Mouse (Mus musculus): ENCODE data around the gene 1810046K07Rik. TPM values are rescaled to one million over a fixed set of nuclear protein-coding genes. Genes with fewer than 3 reads are reported as not detected.

1810046K07Rik gene
- polyA plus RNA-seq, 1 experiment from 2014 or later, result 0.15 TPM

DNA sequence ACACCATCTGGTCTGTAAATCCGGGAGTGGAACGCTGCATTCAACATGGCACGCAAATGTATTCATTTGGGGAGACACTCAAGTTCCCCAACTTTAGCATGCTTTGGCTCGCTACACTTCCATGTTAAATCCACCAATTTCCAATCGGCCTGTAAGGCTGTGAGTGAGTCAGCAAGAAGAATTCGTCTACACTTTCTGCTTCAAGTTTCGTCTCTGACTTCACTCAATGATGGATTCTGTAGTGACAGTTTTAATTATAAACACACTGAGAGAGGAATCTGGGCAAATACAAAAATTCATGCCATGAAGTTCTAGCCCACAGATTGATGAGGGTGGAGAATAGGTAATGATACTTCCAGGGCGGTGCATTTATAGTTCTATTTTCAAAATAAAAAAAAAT is 35.2 kb downstream of the 1810046K07Rik start:
- no peak overlapping the region for H3K9ac ChIP-seq
- H3K4me2 ChIP-seq, result no peak overlapping the region
- no peak overlapping the region for H3K27ac ChIP-seq
- H3K4me1 ChIP-seq, result 0 out of 2 replicates have a peak, but pooled peaks cover 8% of the 10 kb centered on the region
- H3K36me3 ChIP-seq, result no peaks in the 10 kb centered on the region
- H3K27me3 ChIP-seq, result no peaks in the 10 kb centered on the region
- H3K4me3 ChIP-seq, result no peak overlapping the region
- no peaks in the 10 kb centered on the region for H3K9me3 ChIP-seq
- 63% methylated on average over 8 of the region's 8 CpGs for WGBS
- ATAC-seq (ENCODE audit: borderline replicate concordance, extremely low read depth, low FRiP score, low TSS enrichment), result no peak

DNA sequence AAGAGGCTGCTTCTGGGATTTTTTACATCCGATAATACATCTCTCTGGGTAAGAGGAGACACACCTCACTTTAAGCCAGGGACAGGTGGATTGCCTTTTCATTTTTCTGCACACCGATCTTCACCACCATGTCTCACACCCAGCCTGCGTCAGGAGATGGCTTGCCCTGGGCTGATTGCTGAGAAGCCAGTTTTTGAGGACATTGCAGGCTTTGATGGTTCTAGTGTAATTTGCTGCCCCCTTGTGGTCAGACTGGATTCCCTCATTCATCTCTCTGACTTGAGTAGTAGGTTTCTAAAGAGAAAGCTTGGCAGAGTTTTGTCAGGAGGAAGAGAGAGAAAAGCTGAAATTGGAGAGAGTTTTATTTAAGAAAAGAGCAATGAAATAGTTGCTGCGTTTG is 36.0 kb downstream of the 1810046K07Rik start:
- H3K36me3 ChIP-seq, result no peaks in the 10 kb centered on the region
- no peak overlapping the region for H3K4me3 ChIP-seq
- ATAC-seq (ENCODE audit: borderline replicate concordance, extremely low read depth, low FRiP score, low TSS enrichment), result peak; percentile 76; the same call in 1 of the 2 replicates
- WGBS, result 28% methylated on average over 4 of the region's 4 CpGs
- 0 out of 2 replicates have a peak, but pooled peaks cover 8% of the 10 kb centered on the region for H3K4me1 ChIP-seq
- no peak overlapping the region for H3K27ac ChIP-seq
- H3K4me2 ChIP-seq, result no peak overlapping the region
- no peaks in the 10 kb centered on the region for H3K27me3 ChIP-seq
- no peak overlapping the region for H3K9ac ChIP-seq
- H3K9me3 ChIP-seq, result no peaks in the 10 kb centered on the region

DNA sequence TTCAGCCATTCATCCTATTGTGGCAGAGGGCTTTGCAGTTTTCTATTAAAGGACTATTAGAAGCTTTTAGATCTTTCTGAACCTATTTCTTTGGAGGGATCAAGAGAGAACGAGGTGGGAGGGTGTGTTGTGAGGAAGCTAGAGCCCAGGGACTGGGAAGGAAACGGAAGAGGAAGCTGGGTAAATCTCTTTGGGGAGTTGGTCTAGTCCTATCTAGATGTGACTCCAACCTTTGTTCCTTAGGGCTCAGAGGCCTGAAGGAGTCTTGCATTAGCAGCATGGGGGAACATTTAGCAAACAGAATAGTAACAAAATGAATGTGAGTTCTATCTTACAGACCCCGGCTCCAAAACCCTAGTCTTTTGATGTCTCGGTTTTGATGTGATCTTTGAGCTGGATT is 37.7 kb downstream of the 1810046K07Rik start:
- Histone ChIP-seq H3K27ac (no peak overlapping the region), H3K4me3 (no peak overlapping the region), H3K9me3 (no peaks in the 10 kb centered on the region), H3K27me3 (no peaks in the 10 kb centered on the region), H3K4me2 (no peak overlapping the region), H3K36me3 (no peaks in the 10 kb centered on the region), H3K9ac (no peak overlapping the region), H3K4me1 (peaks cover 13% of the 10 kb centered on the region)
- no peak for ATAC-seq (ENCODE audit: borderline replicate concordance, extremely low read depth, low FRiP score, low TSS enrichment)
- 75% methylated on average over 4 of the region's 4 CpGs for WGBS

DNA sequence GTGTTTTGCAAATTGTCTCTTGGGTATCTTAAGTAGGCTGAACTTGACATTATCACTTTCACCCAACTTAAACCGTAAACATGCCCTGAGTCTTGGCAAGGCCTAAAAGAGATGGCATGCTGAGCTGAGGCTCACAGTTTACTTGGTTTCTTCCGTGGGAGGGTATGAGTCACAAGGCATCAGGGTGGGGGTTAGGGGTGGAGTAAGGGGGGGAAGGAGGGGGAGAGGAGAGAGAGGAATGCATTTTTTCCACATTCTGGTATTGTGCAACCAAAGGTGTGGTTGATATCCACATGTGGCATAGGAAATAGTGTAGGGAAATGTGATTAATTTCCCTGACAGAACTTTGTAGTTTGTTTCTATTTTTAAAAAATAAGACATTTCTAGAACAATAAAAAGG is 42.6 kb downstream of the 1810046K07Rik start:
- no peak overlapping the region for H3K4me3 ChIP-seq
- H3K27me3 ChIP-seq, result no peaks in the 10 kb centered on the region; the same call in 1 of the 2 replicates
- no peaks in the 10 kb centered on the region for H3K9me3 ChIP-seq
- H3K4me2 ChIP-seq, result no peak overlapping the region
- 14% methylated on average over 2 of the region's 2 CpGs for WGBS
- peak; percentile 77; the same call in 1 of the 2 replicates for ATAC-seq (ENCODE audit: borderline replicate concordance, extremely low read depth, low FRiP score, low TSS enrichment)
- no peak overlapping the region for H3K9ac ChIP-seq
- H3K36me3 ChIP-seq, result no peaks in the 10 kb centered on the region
- no peak overlapping the region for H3K27ac ChIP-seq
- H3K4me1 ChIP-seq, result peaks cover 11% of the 10 kb centered on the region

DNA sequence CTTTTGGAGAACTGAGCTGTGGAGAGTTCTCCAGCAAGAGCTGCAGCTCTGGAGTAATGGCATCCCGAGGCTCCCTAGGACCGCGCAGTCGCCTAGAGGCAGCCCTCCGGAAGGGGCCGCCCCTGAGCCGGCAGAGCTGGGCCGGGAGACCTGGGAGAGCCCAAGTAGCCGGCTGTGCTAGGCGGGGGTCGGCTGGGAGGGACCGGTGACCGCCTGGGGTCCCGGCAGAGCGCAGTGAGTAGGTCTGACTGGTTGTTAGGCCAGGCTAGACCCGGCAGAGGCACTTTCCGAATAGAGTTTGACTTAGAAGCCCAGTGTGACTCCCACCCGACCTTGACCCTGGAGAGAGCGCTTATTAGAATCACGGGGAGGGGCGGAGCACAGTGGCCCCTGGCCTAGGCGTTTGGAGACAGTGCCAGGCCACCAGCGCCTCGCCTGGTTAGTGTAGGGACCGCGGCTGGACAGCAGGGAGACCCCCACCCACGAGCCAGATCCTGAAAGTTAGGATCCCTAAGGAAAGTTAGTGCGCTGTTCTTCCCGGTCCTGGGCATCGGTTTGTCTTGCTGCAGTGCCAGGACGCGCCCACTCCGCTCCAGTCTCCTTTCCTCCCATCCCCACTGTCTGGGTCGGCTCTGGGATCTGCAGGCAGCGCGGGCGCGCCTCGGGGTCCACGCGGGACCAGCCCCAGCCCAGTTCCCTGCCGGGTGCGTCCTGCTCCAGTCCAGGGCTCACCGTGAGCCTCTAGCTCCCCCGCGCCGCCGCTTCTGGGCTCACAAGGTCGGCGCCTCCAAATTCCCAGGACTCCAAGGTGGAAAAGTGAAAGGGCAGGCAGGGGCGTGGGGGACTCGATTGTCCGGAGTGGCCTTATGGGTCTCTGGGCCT is 50.0 kb downstream of the 1810046K07Rik start, which contains the start of gene Colca2:
TSS of gene Colca2 (minus strand) at position 70 of the 882 bp plus-strand sequence.
- Histone ChIP-seq H3K36me3 (no peaks in the 10 kb centered on the region), H3K27me3 (peaks cover 5% of the 10 kb centered on the region; the same call in 1 of the 2 replicates), H3K4me2 (peak within 1 kb of the TSS; percentile 86), H3K27ac (peak within 1 kb of the TSS; percentile 87), H3K9me3 (no peaks in the 10 kb centered on the region), H3K9ac (peak within 1 kb of the TSS; percentile 56), H3K4me1 (peaks cover 30% of the 10 kb centered on the region), H3K4me3 (peak within 1 kb of the TSS; percentile 56)
- ATAC-seq (ENCODE audit: borderline replicate concordance, extremely low read depth, low FRiP score, low TSS enrichment), result peak; percentile 97
- WGBS, result under 1% methylated on average over 53 of the region's 53 CpGs

DNA sequence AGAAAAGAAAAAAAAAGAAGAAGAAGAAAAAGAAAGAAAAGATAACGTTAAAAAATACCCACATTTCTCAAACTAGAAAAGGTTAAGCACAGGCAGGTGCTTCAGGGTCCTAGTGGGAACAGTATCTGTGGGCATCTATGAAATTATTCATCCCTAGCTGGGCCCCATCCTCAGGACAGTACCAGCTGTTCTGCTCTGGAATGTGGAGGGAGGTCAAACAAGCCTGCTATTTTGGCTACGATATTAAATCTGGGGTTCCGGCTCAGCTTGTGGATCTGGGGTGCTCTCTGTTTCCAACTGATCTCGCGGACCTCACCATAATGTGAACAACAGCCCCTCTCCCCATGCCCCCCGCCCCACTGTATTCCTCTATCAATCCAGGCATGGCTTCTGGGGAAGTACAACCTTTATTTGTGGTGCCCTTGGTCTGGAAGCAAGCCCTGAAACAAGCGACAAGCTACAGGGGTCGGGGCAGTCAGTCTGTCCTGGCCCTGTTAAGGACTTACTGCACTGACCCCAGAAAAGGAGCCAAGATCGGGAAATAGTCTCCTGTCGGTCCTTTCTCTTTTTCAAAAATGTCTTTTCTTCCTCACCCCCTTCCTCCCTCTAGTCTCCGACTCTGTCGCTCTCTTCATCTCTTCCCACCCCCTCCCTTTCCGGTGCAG is 50.8 kb downstream of the 1810046K07Rik start:
- H3K9me3 ChIP-seq, result no peaks in the 10 kb centered on the region
- peak overlapping the region; percentile 56 for H3K9ac ChIP-seq
- peak overlapping the region; percentile 56 for H3K4me3 ChIP-seq
- H3K36me3 ChIP-seq, result no peaks in the 10 kb centered on the region
- WGBS, result 17% methylated on average over 13 of the region's 13 CpGs
- H3K4me1 ChIP-seq, result peaks cover 38% of the 10 kb centered on the region
- H3K27ac ChIP-seq, result peak overlapping the region; percentile 87
- peak; percentile 2; the same call in 1 of the 2 replicates for ATAC-seq (ENCODE audit: borderline replicate concordance, extremely low read depth, low FRiP score, low TSS enrichment)
- H3K4me2 ChIP-seq, result peak overlapping the region; percentile 86
- peaks cover 5% of the 10 kb centered on the region; the same call in 1 of the 2 replicates for H3K27me3 ChIP-seq

DNA sequence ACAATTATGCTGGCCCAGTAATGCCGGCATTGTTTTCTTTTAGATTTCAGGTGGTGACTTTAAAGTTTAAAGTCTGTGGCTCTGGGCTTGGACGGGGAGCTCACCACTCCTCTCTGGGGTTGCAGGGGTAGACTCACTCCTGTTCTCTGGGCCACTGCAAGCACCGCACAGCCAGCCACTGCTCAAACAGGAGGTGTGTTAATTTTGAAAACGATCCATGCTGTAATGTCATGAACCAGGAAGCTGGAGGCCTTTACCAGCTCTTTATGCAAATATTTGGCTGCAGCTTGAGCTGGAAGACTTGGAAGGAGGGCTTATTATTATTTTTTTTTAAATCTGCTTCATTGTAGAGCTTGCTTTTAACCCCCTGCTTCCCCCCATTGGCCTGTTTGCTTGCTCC is 54.0 kb downstream of the 1810046K07Rik start:
- Histone ChIP-seq H3K9me3 (no peaks in the 10 kb centered on the region), H3K27ac (peak overlapping the region; percentile 38), H3K27me3 (no peaks in the 10 kb centered on the region), H3K4me2 (no peak overlapping the region), H3K4me3 (no peak overlapping the region), H3K36me3 (no peaks in the 10 kb centered on the region), H3K4me1 (peaks cover 45% of the 10 kb centered on the region), H3K9ac (no peak overlapping the region)
- 15% methylated on average over 4 of the region's 4 CpGs for WGBS
- ATAC-seq (ENCODE audit: borderline replicate concordance, extremely low read depth, low FRiP score, low TSS enrichment), result no peak

DNA sequence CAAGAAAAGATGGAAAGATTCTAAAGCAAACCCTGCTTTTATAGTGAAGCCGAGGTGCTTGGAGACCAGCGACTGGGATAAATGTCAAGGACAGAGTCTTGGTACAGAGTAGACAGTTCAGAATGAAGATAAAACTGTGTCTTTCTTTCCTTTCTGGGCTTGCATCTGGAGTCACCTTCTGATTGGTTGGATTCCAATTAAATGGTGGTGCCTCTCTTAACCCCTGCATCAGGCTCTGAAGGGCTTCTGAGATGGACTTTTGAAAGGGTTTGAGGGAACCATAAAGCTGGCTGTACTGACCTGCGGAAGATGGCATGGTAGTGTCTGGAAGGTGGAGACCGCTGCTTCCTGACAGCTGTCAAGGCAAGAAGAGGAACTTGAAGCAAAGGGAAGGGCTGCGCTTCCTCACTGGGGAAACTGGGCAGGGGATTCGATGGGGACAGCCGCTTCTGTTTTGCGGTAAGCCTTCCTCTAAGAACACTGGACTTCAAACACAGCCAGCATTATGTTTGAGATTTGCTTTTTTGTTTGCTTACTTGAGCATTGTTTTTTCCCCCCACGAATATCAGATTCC is 55.0 kb downstream of the 1810046K07Rik start:
- Histone ChIP-seq H3K9me3 (no peaks in the 10 kb centered on the region), H3K27me3 (no peaks in the 10 kb centered on the region), H3K27ac (no peak overlapping the region), H3K4me3 (no peak overlapping the region), H3K9ac (no peak overlapping the region), H3K36me3 (no peaks in the 10 kb centered on the region), H3K4me1 (peaks cover 39% of the 10 kb centered on the region), H3K4me2 (no peak overlapping the region)
- ATAC-seq (ENCODE audit: borderline replicate concordance, extremely low read depth, low FRiP score, low TSS enrichment), result no peak
- 59% methylated on average over 9 of the region's 9 CpGs for WGBS

DNA sequence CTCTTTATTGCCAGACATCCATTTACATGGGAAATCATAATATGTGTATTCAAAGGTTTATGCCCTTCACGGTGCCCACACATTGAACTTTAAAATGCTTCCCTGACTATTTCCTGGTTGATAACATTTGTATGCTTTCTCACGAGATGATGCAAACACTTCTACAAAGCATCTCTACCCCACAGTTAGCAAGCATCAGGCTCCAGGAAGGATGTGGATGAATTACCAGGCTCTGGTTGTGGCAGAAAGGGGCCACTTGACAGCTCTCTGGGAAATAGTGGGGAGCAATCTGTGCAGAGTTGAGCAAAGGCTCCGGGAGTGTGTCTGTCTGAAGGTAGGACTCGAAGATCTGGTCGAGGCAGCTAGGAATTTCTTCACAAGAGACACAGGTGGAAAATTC is 56.6 kb downstream of the 1810046K07Rik start:
- H3K4me3 ChIP-seq, result no peak overlapping the region
- H3K4me1 ChIP-seq, result peaks cover 31% of the 10 kb centered on the region
- no peak overlapping the region for H3K27ac ChIP-seq
- no peak for ATAC-seq (ENCODE audit: borderline replicate concordance, extremely low read depth, low FRiP score, low TSS enrichment)
- no peaks in the 10 kb centered on the region for H3K9me3 ChIP-seq
- no peak overlapping the region for H3K9ac ChIP-seq
- no peaks in the 10 kb centered on the region for H3K27me3 ChIP-seq
- no peaks in the 10 kb centered on the region for H3K36me3 ChIP-seq
- WGBS, result 48% methylated on average over 5 of the region's 5 CpGs
- H3K4me2 ChIP-seq, result no peak overlapping the region

DNA sequence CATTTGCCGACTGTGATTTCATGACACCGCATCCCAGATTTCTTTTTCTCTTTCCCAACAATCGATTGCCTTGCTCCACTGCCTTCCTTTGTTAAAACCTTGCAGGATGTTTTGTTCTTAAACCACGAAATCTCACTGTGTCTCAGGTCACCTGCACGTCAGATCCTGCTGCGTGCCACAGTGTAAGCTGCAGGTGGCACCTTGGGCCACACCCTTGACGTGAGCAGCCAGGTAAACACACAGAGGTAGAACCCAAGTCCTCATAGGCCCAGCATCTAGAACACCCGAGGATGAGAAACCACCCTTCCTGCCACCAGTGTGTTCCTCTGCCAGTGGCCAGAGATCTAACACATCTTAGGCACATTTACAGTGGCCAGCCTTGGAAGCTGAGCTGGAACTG is 57.6 kb downstream of the 1810046K07Rik start:
- no peak overlapping the region for H3K4me3 ChIP-seq
- no peaks in the 10 kb centered on the region for H3K9me3 ChIP-seq
- peaks cover 31% of the 10 kb centered on the region for H3K4me1 ChIP-seq
- WGBS, result 78% methylated on average over 8 of the region's 8 CpGs
- no peaks in the 10 kb centered on the region for H3K27me3 ChIP-seq
- H3K36me3 ChIP-seq, result no peaks in the 10 kb centered on the region
- no peak for ATAC-seq (ENCODE audit: borderline replicate concordance, extremely low read depth, low FRiP score, low TSS enrichment)
- H3K9ac ChIP-seq, result no peak overlapping the region
- no peak overlapping the region for H3K27ac ChIP-seq
- no peak overlapping the region for H3K4me2 ChIP-seq

DNA sequence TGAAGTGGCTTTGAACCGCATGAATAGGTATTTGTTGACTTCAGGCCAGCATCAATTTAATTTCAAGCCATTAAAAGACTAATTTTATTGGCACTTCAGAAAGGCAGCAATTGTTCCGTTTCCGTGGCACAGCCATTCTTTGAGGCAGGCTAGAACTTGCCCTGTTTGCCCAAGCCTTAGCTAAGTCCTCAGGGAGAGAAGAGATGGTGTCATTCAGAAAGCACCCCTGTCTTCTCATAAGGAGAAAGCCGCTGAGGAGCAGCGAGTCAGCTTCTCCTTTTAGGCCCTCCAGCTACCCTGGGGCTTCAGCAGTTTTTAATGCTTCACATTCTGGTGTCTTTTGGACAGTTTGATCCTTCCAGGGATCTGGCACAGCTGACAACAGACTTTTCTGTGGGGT is 59.9 kb downstream of the 1810046K07Rik start:
- Histone ChIP-seq H3K4me2 (no peak overlapping the region), H3K4me3 (no peak overlapping the region), H3K27me3 (no peaks in the 10 kb centered on the region), H3K27ac (no peak overlapping the region), H3K4me1 (peaks cover 16% of the 10 kb centered on the region), H3K9me3 (no peaks in the 10 kb centered on the region), H3K36me3 (no peaks in the 10 kb centered on the region), H3K9ac (no peak overlapping the region)
- ATAC-seq (ENCODE audit: borderline replicate concordance, extremely low read depth, low FRiP score, low TSS enrichment), result no peak
- WGBS, result 71% methylated on average over 5 of the region's 5 CpGs

DNA sequence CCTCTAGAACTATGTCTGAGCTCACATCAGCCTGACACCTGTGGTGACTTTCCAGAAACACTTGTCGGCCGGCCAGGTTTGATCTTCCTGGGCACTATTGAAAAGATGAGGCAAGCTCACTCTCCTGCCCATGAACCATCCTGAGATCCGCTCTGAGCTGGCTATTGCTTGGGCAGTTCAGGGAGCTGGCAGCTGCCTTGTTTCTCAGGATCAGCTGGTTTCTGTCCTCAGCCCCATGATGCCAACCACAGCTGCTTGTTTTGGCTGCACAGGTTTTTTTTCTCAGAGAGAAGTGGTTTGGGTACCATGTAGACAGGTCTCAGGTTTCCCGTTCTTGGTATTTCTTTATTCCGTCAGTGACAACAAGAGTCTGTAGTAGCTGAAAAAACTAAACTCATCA is 70.3 kb downstream of the 1810046K07Rik start:
- 82% methylated on average over 5 of the region's 5 CpGs for WGBS
- no peak overlapping the region for H3K4me3 ChIP-seq
- ATAC-seq (ENCODE audit: borderline replicate concordance, extremely low read depth, low FRiP score, low TSS enrichment), result no peak
- H3K27ac ChIP-seq, result no peak overlapping the region
- no peaks in the 10 kb centered on the region for H3K27me3 ChIP-seq
- H3K9ac ChIP-seq, result no peak overlapping the region
- no peaks in the 10 kb centered on the region for H3K9me3 ChIP-seq
- H3K4me2 ChIP-seq, result no peak overlapping the region
- H3K4me1 ChIP-seq, result no peaks in the 10 kb centered on the region
- no peaks in the 10 kb centered on the region for H3K36me3 ChIP-seq

Measured in lung, embryonic 15.5 days (tissue).